Mouse (Mus musculus) kidney, adult 2 months (tissue): ENCODE results near the gene Tcf7l1.

Experiments used
- CTCF ChIP-seq: fragments of 200-500 bp; conservative IDR thresholded peaks from 2 replicates; pipeline ENCODE4 v1.5.1; 2011; ENCODE audit warnings: low read depth, mild to moderate bottlenecking, control low read depth, low read length, moderate library complexity, mixed read lengths; ENCODE audit not compliant: insufficient read depth, insufficient read length
- POLR2A ChIP-seq: fragments of 200-500 bp; IDR thresholded peaks from one replicate; pipeline ENCODE4 v1.6.1; 2011; ENCODE audit warnings: low read depth, low read length, control low read depth

GRCm38 (mm10) chr6:72768804-72769203, 20.2 kb downstream of the Tcf7l1 start:
- TF ChIP-seq POLR2A (no peak), CTCF (no peak)
